In genomic region chr7:30717006-30717715, GRCm38 (mm10) we compare ENCODE assay signal across 8 mouse cellular contexts. TPM values are rescaled to one million over a fixed set of nuclear protein-coding genes. Genes with fewer than 3 reads are reported as not detected.
DNase-seq lines count a peak whose midpoint lies in the region; ATAC-seq lines count a peak whose summit lies in the region.

No protein-coding gene starts in this region.

- peaks cover 49% of the 10 kb centered on the region for H3K27me3 ChIP-seq in embryonic facial prominence, embryonic 13.5 days
- H3K27me3 ChIP-seq in heart, embryonic 12.5 days (replicated peaks) = peaks cover 78% of the 10 kb centered on the region
- peaks cover 35% of the 10 kb centered on the region for H3K27me3 ChIP-seq in kidney, embryonic 15.5 days
- H3K27me3 ChIP-seq in liver, embryonic 11.5 days (replicated peaks; ENCODE audit: control insufficient read depth, insufficient read depth, low read length) = peaks cover 26% of the 10 kb centered on the region
- no peaks in the 10 kb centered on the region for H3K27me3 ChIP-seq in stomach, embryonic 14.5 days (ENCODE audit: control insufficient read depth, insufficient read depth, low read length)

- peak overlapping the region; percentile 39 for H3K4me3 ChIP-seq in embryonic facial prominence, embryonic 13.5 days
- peak overlapping the region; percentile 41 for H3K4me3 ChIP-seq in heart, embryonic 12.5 days
- H3K4me3 ChIP-seq in kidney, embryonic 15.5 days (replicated peaks) = peak overlapping the region; percentile 45
- peak overlapping the region; percentile 41 for H3K4me3 ChIP-seq in liver, embryonic 11.5 days (ENCODE audit: low read depth, low read length)
- peak overlapping the region; percentile 29 for H3K4me3 ChIP-seq in stomach, embryonic 14.5 days (ENCODE audit: low read depth, low read length)

- peak overlapping the region; percentile 65 for H3K4me2 ChIP-seq in embryonic facial prominence, embryonic 13.5 days
- H3K4me2 ChIP-seq in heart, embryonic 12.5 days = peak overlapping the region; percentile 72
- H3K4me2 ChIP-seq in kidney, embryonic 15.5 days = peak overlapping the region; percentile 77
- peak overlapping the region; percentile 79 for H3K4me2 ChIP-seq in liver, embryonic 11.5 days
- H3K4me2 ChIP-seq in stomach, embryonic 14.5 days (replicated peaks; ENCODE audit: low read depth, low read length) = peak overlapping the region; percentile 68

- H3K4me1 ChIP-seq in embryonic facial prominence, embryonic 13.5 days = peaks cover 12% of the 10 kb centered on the region
- H3K4me1 ChIP-seq in heart, embryonic 12.5 days (replicated peaks) = peaks cover 13% of the 10 kb centered on the region
- peaks cover 14% of the 10 kb centered on the region for H3K4me1 ChIP-seq in kidney, embryonic 15.5 days
- H3K4me1 ChIP-seq in liver, embryonic 11.5 days (replicated peaks; ENCODE audit: control insufficient read depth, insufficient read depth, low read length) = peaks cover 11% of the 10 kb centered on the region
- peaks cover 3% of the 10 kb centered on the region; the same call in 1 of the 2 replicates for H3K4me1 ChIP-seq in stomach, embryonic 14.5 days (ENCODE audit: control insufficient read depth, insufficient read depth, low read length)

- H3K9ac ChIP-seq in embryonic facial prominence, embryonic 13.5 days = peak overlapping the region; percentile 40; the same call in 1 of the 2 replicates
- 0 out of 2 replicates have a peak overlapping the region, but pooled peaks have one; percentile 21 for H3K9ac ChIP-seq in heart, embryonic 12.5 days
- H3K9ac ChIP-seq in kidney, embryonic 15.5 days = peak overlapping the region; percentile 3; the same call in 1 of the 2 replicates
- H3K9ac ChIP-seq in liver, embryonic 11.5 days (ENCODE audit: low read depth, low read length) = peak overlapping the region; percentile 49; the same call in 1 of the 2 replicates
- H3K9ac ChIP-seq in stomach, embryonic 14.5 days (replicated peaks; ENCODE audit: low read depth, low read length) = no peak overlapping the region

- 2% methylated on average over 43 of the region's 43 CpGs for WGBS in embryonic facial prominence, embryonic 13.5 days
- WGBS in heart, embryonic 12.5 days = 4% methylated on average over 43 of the region's 43 CpGs
- 2% methylated on average over 43 of the region's 43 CpGs for WGBS in kidney, embryonic 15.5 days
- WGBS in liver, embryonic 11.5 days = 3% methylated on average over 43 of the region's 43 CpGs
- WGBS in stomach, embryonic 14.5 days = 3% methylated on average over 43 of the region's 43 CpGs

- ATAC-seq in embryonic facial prominence, embryonic 13.5 days (ENCODE audit: insufficient number of reproducible peaks, insufficient read depth, low FRiP score, low TSS enrichment, low read depth) = peak; percentile 77
- peak; percentile 87 for ATAC-seq in heart, embryonic 12.5 days (ENCODE audit: insufficient number of reproducible peaks, low FRiP score)
- peak; percentile 96 for ATAC-seq in kidney, embryonic 15.5 days (replicated peaks; ENCODE audit: low FRiP score)
- ATAC-seq in liver, embryonic 11.5 days (replicated peaks; ENCODE audit: low FRiP score) = peak; percentile 98
- ATAC-seq in monocyte, adult 5-6 weeks (replicated peaks; ENCODE audit: insufficient number of reproducible peaks, low FRiP score, low TSS enrichment, poor library complexity, severe bottlenecking) = peak; percentile 74
- peak; percentile 98 for ATAC-seq in stomach, embryonic 14.5 days (ENCODE audit: insufficient number of reproducible peaks, insufficient read depth, low FRiP score, low read depth)

- H3K9me3 ChIP-seq in embryonic facial prominence, embryonic 13.5 days = no peaks in the 10 kb centered on the region
- H3K9me3 ChIP-seq in heart, embryonic 12.5 days (replicated peaks) = no peaks in the 10 kb centered on the region
- H3K9me3 ChIP-seq in kidney, embryonic 15.5 days (replicated peaks) = no peaks in the 10 kb centered on the region
- H3K9me3 ChIP-seq in liver, embryonic 11.5 days (ENCODE audit: control insufficient read depth, low read length) = no peaks in the 10 kb centered on the region
- H3K9me3 ChIP-seq in stomach, embryonic 14.5 days (ENCODE audit: control insufficient read depth, low read depth, low read length) = no peaks in the 10 kb centered on the region

- DNase-seq in cerebellum, postnatal 14 days = peak; percentile 49 to 59
- no peak for DNase-seq in cerebellum, adult 9-11 months
- peak; percentile 87 for DNase-seq in liver, embryonic 11.5 days (ENCODE audit: low spot score)

- H3K27ac ChIP-seq in embryonic facial prominence, embryonic 13.5 days = no peak overlapping the region
- H3K27ac ChIP-seq in heart, embryonic 12.5 days (ENCODE audit: poor library complexity, severe bottlenecking) = no peak overlapping the region
- no peak overlapping the region for H3K27ac ChIP-seq in kidney, embryonic 15.5 days
- no peak overlapping the region for H3K27ac ChIP-seq in liver, embryonic 11.5 days (ENCODE audit: low read depth, low read length)
- no peak overlapping the region for H3K27ac ChIP-seq in stomach, embryonic 14.5 days (ENCODE audit: low read length)

- no peaks in the 10 kb centered on the region for H3K36me3 ChIP-seq in embryonic facial prominence, embryonic 13.5 days
- no peaks in the 10 kb centered on the region for H3K36me3 ChIP-seq in heart, embryonic 12.5 days
- H3K36me3 ChIP-seq in kidney, embryonic 15.5 days = no peaks in the 10 kb centered on the region
- no peaks in the 10 kb centered on the region for H3K36me3 ChIP-seq in liver, embryonic 11.5 days (ENCODE audit: control insufficient read depth, insufficient read depth, low read length)
- no peaks in the 10 kb centered on the region for H3K36me3 ChIP-seq in stomach, embryonic 14.5 days (ENCODE audit: control insufficient read depth, insufficient read depth, low read length)

RNA-seq across cellular contexts. Expression of gene Atp4a, which starts 5.2 kb away (rescaled TPM):
- polyA plus RNA-seq in embryonic facial prominence, embryonic 13.5 days (2015; fragmentation: Nextera tagmentation; extraction: Ambion mirVana) = 0.10 and 0.17 TPM in 2 replicates
- 0.78 and 0.98 TPM in 2 replicates for polyA plus RNA-seq in heart, embryonic 12.5 days (2016; fragmentation: Nextera tagmentation; extraction: Ambion mirVana)
- 1.3 and 1.5 TPM in 2 replicates for polyA plus RNA-seq in kidney, embryonic 15.5 days (2015; fragmentation: Nextera tagmentation; extraction: Ambion mirVana)
- polyA plus RNA-seq in liver, embryonic 11.5 days (2014; fragmentation: Nextera tagmentation; extraction: Ambion mirVana) = 1.5 and 1.9 TPM in 2 replicates
- 0.75 TPM in 1 of 3 replicates, not detected in the others for total RNA-seq in monocyte, adult 5-6 weeks (2017)
- 1.8 and 2.3 TPM in 2 replicates for polyA plus RNA-seq in stomach, embryonic 14.5 days (2014; fragmentation: Nextera tagmentation; extraction: Ambion mirVana)

RNA-seq across cellular contexts. Expression of gene Tmem147, which starts 12.2 kb away (rescaled TPM):
- polyA plus RNA-seq in embryonic facial prominence, embryonic 13.5 days (2015; fragmentation: Nextera tagmentation; extraction: Ambion mirVana) = 181 and 185 TPM in 2 replicates
- 158 and 165 TPM in 2 replicates for polyA plus RNA-seq in heart, embryonic 12.5 days (2016; fragmentation: Nextera tagmentation; extraction: Ambion mirVana)
- 180 and 192 TPM in 2 replicates for polyA plus RNA-seq in kidney, embryonic 15.5 days (2015; fragmentation: Nextera tagmentation; extraction: Ambion mirVana)
- polyA plus RNA-seq in liver, embryonic 11.5 days (2014; fragmentation: Nextera tagmentation; extraction: Ambion mirVana) = 168 and 181 TPM in 2 replicates
- total RNA-seq in monocyte, adult 5-6 weeks (2017) = 14.0 to 17.1 TPM (median 17.0 TPM) in 3 replicates
- 210 and 215 TPM in 2 replicates for polyA plus RNA-seq in stomach, embryonic 14.5 days (2014; fragmentation: Nextera tagmentation; extraction: Ambion mirVana)

RNA-seq across cellular contexts. Expression of gene 2200002J24Rik, which starts 18.4 kb away (rescaled TPM):
- not detected in 2 replicates for polyA plus RNA-seq in embryonic facial prominence, embryonic 13.5 days (2015; fragmentation: Nextera tagmentation; extraction: Ambion mirVana)
- 1.2 and 1.5 TPM in 2 replicates for polyA plus RNA-seq in heart, embryonic 12.5 days (2016; fragmentation: Nextera tagmentation; extraction: Ambion mirVana)
- polyA plus RNA-seq in kidney, embryonic 15.5 days (2015; fragmentation: Nextera tagmentation; extraction: Ambion mirVana) = 0.58 TPM in 1 of 2 replicates, not detected in the other
- polyA plus RNA-seq in liver, embryonic 11.5 days (2014; fragmentation: Nextera tagmentation; extraction: Ambion mirVana) = 0.53 TPM in 1 of 2 replicates, not detected in the other
- total RNA-seq in monocyte, adult 5-6 weeks (2017) = not detected in 3 replicates
- 0.91 and 2.0 TPM in 2 replicates for polyA plus RNA-seq in stomach, embryonic 14.5 days (2014; fragmentation: Nextera tagmentation; extraction: Ambion mirVana)

RNA-seq across cellular contexts. Expression of gene Gapdhs, which starts 26.3 kb away (rescaled TPM):
- polyA plus RNA-seq in embryonic facial prominence, embryonic 13.5 days (2015; fragmentation: Nextera tagmentation; extraction: Ambion mirVana) = 0.74 and 0.90 TPM in 2 replicates
- polyA plus RNA-seq in heart, embryonic 12.5 days (2016; fragmentation: Nextera tagmentation; extraction: Ambion mirVana) = not detected in 2 replicates
- 0.35 and 0.68 TPM in 2 replicates for polyA plus RNA-seq in kidney, embryonic 15.5 days (2015; fragmentation: Nextera tagmentation; extraction: Ambion mirVana)
- 0.31 and 0.44 TPM in 2 replicates for polyA plus RNA-seq in liver, embryonic 11.5 days (2014; fragmentation: Nextera tagmentation; extraction: Ambion mirVana)
- total RNA-seq in monocyte, adult 5-6 weeks (2017) = 0.85 to 1.9 TPM in 2 of 3 replicates, not detected in the other
- polyA plus RNA-seq in stomach, embryonic 14.5 days (2014; fragmentation: Nextera tagmentation; extraction: Ambion mirVana) = 0.29 and 0.74 TPM in 2 replicates

RNA-seq across cellular contexts. Expression of gene Sbsn, which starts 34.1 kb away (rescaled TPM):
- 2.5 and 3.3 TPM in 2 replicates for polyA plus RNA-seq in embryonic facial prominence, embryonic 13.5 days (2015; fragmentation: Nextera tagmentation; extraction: Ambion mirVana)
- polyA plus RNA-seq in heart, embryonic 12.5 days (2016; fragmentation: Nextera tagmentation; extraction: Ambion mirVana) = 0.58 and 0.72 TPM in 2 replicates
- polyA plus RNA-seq in kidney, embryonic 15.5 days (2015; fragmentation: Nextera tagmentation; extraction: Ambion mirVana) = 2.2 and 2.6 TPM in 2 replicates
- polyA plus RNA-seq in liver, embryonic 11.5 days (2014; fragmentation: Nextera tagmentation; extraction: Ambion mirVana) = 0.07 and 0.21 TPM in 2 replicates
- 2.3 TPM in 1 of 3 replicates, not detected in the others for total RNA-seq in monocyte, adult 5-6 weeks (2017)
- polyA plus RNA-seq in stomach, embryonic 14.5 days (2014; fragmentation: Nextera tagmentation; extraction: Ambion mirVana) = 0.91 and 1.1 TPM in 2 replicates
